Mouse (Mus musculus) lung, embryonic 14.5 days (tissue): ENCODE measurements at regions not wholly inside any gene's neighbourhood (a gene's known extent, or its start where the extent isn't known, plus 50 kb on each side); places are given as distances from the start of the nearest gene placed in this dataset.

Source experiments
- ATAC-seq: fragments of 200-750 bp; cut with Nextera tagmentation; 2 replicates; pipeline ENCODE4 v1.8.0; 2017; ENCODE audit warnings: mild to moderate bottlenecking, moderate TSS enrichment, moderate library complexity; ENCODE audit not compliant: insufficient read depth
- DNase-seq: peaks from one replicate; pipeline ENCODE4 v3.0.0-alpha.2; 2015
- H3K27ac ChIP-seq: fragments of 300-500 bp; sonication (generic); 2 replicates; pipeline ENCODE4 v1.5.1; 2014; ENCODE audit warnings: low read depth, mild to moderate bottlenecking, moderate library complexity
- H3K27me3 ChIP-seq: fragments of 300-500 bp; sonication (generic); 2 replicates; pipeline ENCODE4 v1.6.1; 2014; ENCODE audit warnings: low read length, control low read depth; ENCODE audit not compliant: insufficient read depth
- H3K36me3 ChIP-seq: fragments of 300-500 bp; sonication (generic); 2 replicates; pipeline ENCODE4 v1.6.1; 2014; ENCODE audit warnings: control low read depth; ENCODE audit not compliant: insufficient read depth
- H3K4me1 ChIP-seq: fragments of 300-500 bp; sonication (generic); 2 replicates; pipeline ENCODE4 v1.6.1; 2014; ENCODE audit warnings: antibody characterized with exemption, control low read depth; ENCODE audit not compliant: insufficient read depth
- H3K4me2 ChIP-seq: fragments of 300-500 bp; sonication (generic); 2 replicates; pipeline ENCODE4 v1.6.1; 2014; ENCODE audit warnings: mild to moderate bottlenecking
- H3K4me3 ChIP-seq: fragments of 300-500 bp; sonication (generic); 2 replicates; pipeline ENCODE4 v1.5.1; 2014; ENCODE audit warnings: low read depth, low read length
- H3K9ac ChIP-seq: fragments of 300-500 bp; sonication (generic); 2 replicates; pipeline ENCODE4 v1.6.1; 2014
- H3K9me3 ChIP-seq: fragments of 300-500 bp; sonication (generic); 2 replicates; pipeline ENCODE4 v1.6.1; 2016; ENCODE audit warnings: low read depth, low read length, control low read depth
- CTCF ChIP-seq: IDR thresholded peaks from 2 replicates; pipeline ENCODE4 v1.5.1; 2016; ENCODE audit warnings: antibody characterized with exemption, low read depth
- WGBS: fragments of 180-500 bp; shearing (Covaris S2); extraction: QIAGEN DNeasy Blood & Tissue Kit; methylation state at CpG from one replicate; pipeline ENCODE4 v1.1.7; 2014; 5-methylcytosine and 5-hydroxymethylcytosine counted together

DNA sequence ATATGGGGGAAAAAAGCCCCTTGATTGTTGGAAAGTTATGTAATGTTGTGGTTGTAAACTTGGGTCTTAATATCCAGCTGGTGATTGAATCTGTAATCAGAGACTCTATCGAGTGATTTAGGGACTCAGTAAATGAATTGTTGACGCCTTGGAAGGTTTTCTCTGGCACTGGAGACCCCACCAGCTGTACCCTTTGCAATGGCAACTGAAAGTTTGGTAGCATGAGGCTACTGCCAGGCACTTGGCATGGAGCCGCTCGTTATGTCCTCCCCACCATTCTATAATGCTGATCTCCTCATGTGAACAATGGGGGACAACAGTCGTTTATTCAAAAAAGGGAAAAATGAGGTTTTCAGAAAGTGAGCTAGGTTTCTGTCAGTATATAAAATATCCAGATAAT, 1148.4 kb downstream of the Poteg start:
- no peaks in the 10 kb centered on the region for H3K4me1 ChIP-seq
- no peaks in the 10 kb centered on the region for H3K27me3 ChIP-seq
- no peak overlapping the region for H3K9ac ChIP-seq
- H3K4me2 ChIP-seq = no peak overlapping the region
- H3K27ac ChIP-seq = no peak overlapping the region
- H3K9me3 ChIP-seq = no peaks in the 10 kb centered on the region
- no peaks in the 10 kb centered on the region for H3K36me3 ChIP-seq
- DNase-seq = no peak
- ATAC-seq = no peak
- 85% methylated on average over 5 of the region's 5 CpGs for WGBS
- H3K4me3 ChIP-seq = no peak overlapping the region
- TF ChIP-seq CTCF = no peak
